Mouse (Mus musculus): ENCODE measurements around the gene Syap1.
A peak's percentile ranks its signal among the peaks of the same experiment; 100 is the strongest.
"Not testable (repeated sequence)": the region's sequence is repeated elsewhere in the genome, so short reads cannot be mapped to it uniquely, and the experiment has no call there.

Gene Syap1

GRCm38 (mm10) chrX:162830313-162830712, 57.9 kb downstream of the Syap1 start:
- DNase-seq (ENCODE audit: low spot score), result not testable (repeated sequence)

- no peak for DNase-seq (ENCODE audit: low spot score)
Measured at GRCm38 (mm10) chrX:162829741-162830140, 58.5 kb downstream of the Syap1 start.

- peak; percentile 97 for DNase-seq (ENCODE audit: low spot score)
Measured at GRCm38 (mm10) chrX:162829203-162829708, 59.0 kb downstream of the Syap1 start, which contains the start of gene Txlng. Gene Txlng, minus strand, starts transcription at chrX:162829454.

GRCm38 (mm10) chrX:162828783-162829182, 59.5 kb downstream of the Syap1 start:
- peak; percentile 2 for DNase-seq (ENCODE audit: low spot score)

GRCm38 (mm10) chrX:162828016-162828415, 60.2 kb downstream of the Syap1 start:
- no peak for DNase-seq (ENCODE audit: low spot score)

All from urinary bladder, postnatal 14 days (tissue).